9 mouse cellular contexts compared by ENCODE assay signal in the genomic region with DNA sequence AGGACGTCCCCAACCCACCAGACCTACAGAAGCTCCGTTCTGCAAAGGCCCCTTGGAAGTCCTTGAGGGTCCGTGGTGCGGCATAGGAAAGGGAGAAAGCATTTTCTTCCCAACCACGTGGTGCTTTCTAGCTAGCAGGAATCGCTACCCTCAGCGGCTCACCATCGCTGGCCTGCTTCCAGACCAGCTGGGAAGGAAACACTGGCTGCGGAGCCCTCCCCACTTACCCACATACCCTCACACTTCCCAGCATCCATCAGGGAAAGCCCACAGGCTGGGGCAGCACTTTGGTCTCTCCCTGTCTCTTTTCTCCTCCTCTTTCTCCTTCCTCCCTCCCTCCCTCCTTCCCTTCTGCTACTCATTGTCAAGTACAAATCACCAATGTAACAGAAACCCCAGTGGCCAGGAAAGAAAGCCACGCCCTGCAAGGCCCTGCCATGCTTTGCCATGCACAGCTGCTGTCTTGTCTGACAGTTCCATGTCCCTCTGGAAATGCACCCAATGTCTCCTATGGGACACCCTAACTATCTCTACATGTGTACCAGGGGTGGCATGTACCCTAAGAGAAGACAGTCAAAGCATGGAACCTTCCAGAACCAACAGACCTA. TPM values are rescaled to one million over a fixed set of nuclear protein-coding genes. Genes with fewer than 3 reads are reported as not detected.
DNase-seq lines count a peak whose midpoint lies in the region; ATAC-seq and TF ChIP-seq lines count a peak whose summit lies in the region.
"Had no signal": no experiment of that assay in that cellular context is flagged by ENCODE, and none has a peak within 500 bp of the region (broad histone marks: within the 10 kb centered on the region; RNA-seq: fewer than 3 reads in every experiment).

No protein-coding gene starts in this region.

- peak; percentile 62 for ATAC-seq in lung, embryonic 14.5 days (ENCODE audit: insufficient read depth)
- 0 out of 2 replicates have a peak, but pooled peaks have one; percentile 21 for ATAC-seq in intestine, embryonic 16.5 days
- no peak for ATAC-seq in activated CD4-positive, CD25-positive, alpha-beta regulatory T cell, adult 4 months

- H3K9ac ChIP-seq in lung, embryonic 14.5 days: no peak overlapping the region
- no peak overlapping the region for H3K9ac ChIP-seq in intestine, embryonic 16.5 days (ENCODE audit: low read depth, low read length)
- H3K9ac ChIP-seq: liver, embryonic 15.5 days had no signal

- no peak for TF ChIP-seq CTCF in gastrocnemius, adult 2 months (IDR thresholded peaks at IDR 0.05)
- no peak for TF ChIP-seq CTCF in lung, embryonic 14.5 days (IDR thresholded peaks at IDR 0.05; ENCODE audit: low read depth)
- no peak for TF ChIP-seq CTCF in lung, adult 2 months (IDR thresholded peaks at IDR 0.05; ENCODE audit: insufficient read depth, low read length)

- WGBS in lung, embryonic 14.5 days: 59% methylated on average over 10 of the region's 10 CpGs
- WGBS in lung, adult 2 months: 33% methylated on average over 10 of the region's 10 CpGs
- WGBS in intestine, embryonic 16.5 days: 51% methylated on average over 10 of the region's 10 CpGs

- intact Hi-C loops in gastrocnemius, adult 2 months (cut with DNase I): no loop called here

- H3K27me3 ChIP-seq in lung, embryonic 14.5 days (ENCODE audit: insufficient read depth, low read length): no peaks in the 10 kb centered on the region
- H3K27me3 ChIP-seq in intestine, embryonic 16.5 days (replicated peaks; ENCODE audit: control insufficient read depth, insufficient read depth, low read length): no peaks in the 10 kb centered on the region
- H3K27me3 ChIP-seq: liver, embryonic 15.5 days had no signal

- no peak overlapping the region for H3K4me3 ChIP-seq in gastrocnemius, adult 2 months
- no peak overlapping the region for H3K4me3 ChIP-seq in lung, embryonic 14.5 days (ENCODE audit: low read depth, low read length)
- H3K4me3 ChIP-seq in lung, adult 2 months (replicated peaks; ENCODE audit: extremely low read depth, low read depth, low read length): no peak overlapping the region
- no peak overlapping the region for H3K4me3 ChIP-seq in intestine, embryonic 16.5 days (ENCODE audit: low read length)
- H3K4me3 ChIP-seq: liver, embryonic 15.5 days had no signal

- H3K4me2 ChIP-seq in lung, embryonic 14.5 days: peak overlapping the region; percentile 15; the same call in 1 of the 2 replicates
- H3K4me2 ChIP-seq in intestine, embryonic 16.5 days (ENCODE audit: low read depth, low read length): no peak overlapping the region
- H3K4me2 ChIP-seq: liver, embryonic 15.5 days had no signal

- H3K27ac ChIP-seq in gastrocnemius, adult 2 months: no peak overlapping the region
- H3K27ac ChIP-seq in lung, embryonic 14.5 days (ENCODE audit: low read depth): no peak overlapping the region
- no peak overlapping the region for H3K27ac ChIP-seq in intestine, embryonic 16.5 days (ENCODE audit: low read length)
- H3K27ac ChIP-seq: liver, embryonic 15.5 days had no signal

- no peaks in the 10 kb centered on the region for H3K36me3 ChIP-seq in lung, embryonic 14.5 days (ENCODE audit: insufficient read depth)
- H3K36me3 ChIP-seq in intestine, embryonic 16.5 days (ENCODE audit: control insufficient read depth, insufficient read depth, low read length): no peaks in the 10 kb centered on the region
- H3K36me3 ChIP-seq: liver, embryonic 15.5 days had no signal

- H3K9me3 ChIP-seq in lung, embryonic 14.5 days (ENCODE audit: low read depth, low read length): no peaks in the 10 kb centered on the region
- H3K9me3 ChIP-seq in intestine, embryonic 16.5 days (ENCODE audit: control insufficient read depth, low read length): no peaks in the 10 kb centered on the region
- H3K9me3 ChIP-seq: liver, embryonic 15.5 days had no signal

- H3K4me1 ChIP-seq in lung, embryonic 14.5 days (ENCODE audit: insufficient read depth): peaks cover 7% of the 10 kb centered on the region; the same call in 1 of the 2 replicates
- H3K4me1 ChIP-seq in lung, adult 2 months (ENCODE audit: control insufficient read depth, insufficient read depth, low read length): peaks cover 14% of the 10 kb centered on the region
- H3K4me1 ChIP-seq in intestine, embryonic 16.5 days (ENCODE audit: control insufficient read depth, insufficient read depth, low read length): peaks cover 10% of the 10 kb centered on the region

- TF ChIP-seq POLR2A in lung, adult 2 months (IDR thresholded peaks at IDR 0.05; ENCODE audit: borderline replicate concordance, extremely low read depth, low read depth, low read length): no peak

- DNase-seq in gastrocnemius, adult 2 months: peak; percentile 57
- no peak for DNase-seq in gastrocnemius, postnatal 25 days
- DNase-seq in lung, embryonic 14.5 days: peak; percentile 72
- no peak for DNase-seq in lung, adult 2 months
- DNase-seq in right cerebral cortex, postnatal 36 days (ENCODE audit: low spot score in 2 of 2): peak; percentile 34 to 37
- DNase-seq in embryo, embryonic 10 days (ENCODE audit: low spot score): no peak

RNA-seq across cellular contexts. Expression of a gene that starts 27.4 kb away (rescaled TPM):
- 10 to 100 TPM; 26.4 to 39.1 TPM for total RNA-seq in gastrocnemius, adult 2 months (2021)
- 10 to 100 TPM; 25.8 to 40.7 TPM for total RNA-seq in gastrocnemius, postnatal 25 days (2021)
- polyA plus RNA-seq in lung, embryonic 14.5 days (2014; fragmentation: Nextera tagmentation; extraction: Ambion mirVana): 71.2 and 72.5 TPM in 2 replicates
- polyA plus RNA-seq in lung, adult 2 months (2012; rRNA removed): 19.1 and 23.1 TPM in 2 replicates
- 43.0 and 47.6 TPM in 2 replicates for polyA plus RNA-seq in intestine, embryonic 16.5 days (2015; fragmentation: Nextera tagmentation; extraction: Ambion mirVana)
- polyA plus RNA-seq in activated CD4-positive, CD25-positive, alpha-beta regulatory T cell, adult 4 months (2017; shearing (Covaris generic)): 100 to 1,000 TPM in 1 of 2 experiments, 10 to 100 TPM in 1; 98.4 to 111 TPM

Comparison
In these comparisons a context has a peak if more than half of its experiments do, and no peak if none do; other contexts are left out.
1. DNase-seq: peak in gastrocnemius, adult 2 months (single experiment), lung, embryonic 14.5 days (single experiment) and right cerebral cortex, postnatal 36 days (2 of 2); none in gastrocnemius, postnatal 25 days (single experiment), lung, adult 2 months (single experiment) and embryo, embryonic 10 days (single experiment).